Mouse (Mus musculus): Measurements from ENCODE around the gene Gins2.

The Gins2 gene

DNA sequence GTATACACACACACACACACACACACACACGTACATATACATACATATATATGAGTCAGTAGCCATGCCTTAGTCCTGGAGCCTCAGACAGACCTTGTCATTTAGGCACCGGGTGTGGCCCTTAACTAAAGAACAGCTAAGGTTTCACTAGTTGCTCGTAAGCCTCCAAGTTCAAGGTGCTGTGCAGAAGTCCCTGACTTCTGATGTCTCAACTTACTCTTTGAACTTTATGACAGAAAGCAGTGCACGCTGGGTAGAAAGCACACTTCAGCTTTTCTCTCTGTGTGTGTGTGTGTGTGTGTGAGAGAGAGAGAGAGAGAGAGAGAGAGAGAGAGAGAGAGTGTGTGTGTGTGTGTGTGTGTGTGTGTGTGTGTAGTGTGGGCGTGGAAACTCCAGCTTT is 44.9 kb downstream of the Gins2 start:
- peak in 1 of 2 experiments; percentile 67 for DNase-seq

DNA sequence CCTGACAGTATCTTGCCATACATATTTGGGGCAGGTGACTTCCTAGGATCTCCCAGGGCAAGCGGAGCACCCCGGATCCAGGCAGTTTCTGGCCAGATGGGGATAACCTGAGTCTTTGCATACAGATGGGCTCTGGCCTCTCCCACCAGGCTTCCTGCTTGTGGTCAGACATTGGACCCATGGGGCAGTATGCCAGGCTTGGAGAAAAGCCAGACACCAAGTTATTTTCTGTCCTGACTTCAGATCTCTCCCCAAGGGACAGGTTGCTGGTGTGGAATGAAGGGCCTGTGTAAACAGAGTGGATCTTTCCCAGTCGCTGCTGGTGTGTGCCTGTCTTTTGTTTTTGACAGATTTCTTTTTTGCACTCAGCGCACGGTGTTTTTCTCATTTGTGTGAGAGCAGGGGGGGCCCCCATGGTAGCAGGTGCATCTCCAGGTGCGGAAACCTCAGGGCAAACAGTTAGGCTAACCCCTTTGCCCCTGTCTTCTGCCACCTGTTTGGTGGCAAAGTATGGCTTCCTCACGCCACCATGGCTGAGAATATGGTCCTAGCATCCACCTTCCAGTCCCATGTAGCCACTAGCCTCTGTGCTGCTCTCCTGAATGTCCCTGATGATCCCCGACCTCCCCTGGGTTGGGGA is 45.6 kb downstream of the Gins2 start:
- peak; percentile 64 to 81 for DNase-seq

DNA sequence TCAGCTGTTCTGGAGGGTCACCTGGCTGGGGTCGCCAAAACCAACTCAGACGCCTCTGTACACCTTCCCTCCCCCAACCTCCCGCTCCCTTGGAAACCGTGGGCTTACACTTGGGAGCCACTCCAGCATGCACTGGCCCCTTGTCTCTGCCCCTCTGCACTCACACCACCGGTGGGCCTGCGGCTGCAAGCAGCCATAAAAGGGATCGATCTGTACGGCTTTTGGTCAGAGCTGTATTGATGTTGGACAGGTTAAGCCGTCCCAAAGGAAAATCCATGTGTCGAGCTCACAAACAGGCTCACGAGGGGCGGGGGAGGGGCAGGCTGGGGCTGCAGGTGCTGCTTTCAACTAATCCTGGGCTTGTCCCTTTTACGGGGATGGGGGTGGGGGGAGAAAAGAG is 46.1 kb downstream of the Gins2 start:
- DNase-seq, result no peak

DNA sequence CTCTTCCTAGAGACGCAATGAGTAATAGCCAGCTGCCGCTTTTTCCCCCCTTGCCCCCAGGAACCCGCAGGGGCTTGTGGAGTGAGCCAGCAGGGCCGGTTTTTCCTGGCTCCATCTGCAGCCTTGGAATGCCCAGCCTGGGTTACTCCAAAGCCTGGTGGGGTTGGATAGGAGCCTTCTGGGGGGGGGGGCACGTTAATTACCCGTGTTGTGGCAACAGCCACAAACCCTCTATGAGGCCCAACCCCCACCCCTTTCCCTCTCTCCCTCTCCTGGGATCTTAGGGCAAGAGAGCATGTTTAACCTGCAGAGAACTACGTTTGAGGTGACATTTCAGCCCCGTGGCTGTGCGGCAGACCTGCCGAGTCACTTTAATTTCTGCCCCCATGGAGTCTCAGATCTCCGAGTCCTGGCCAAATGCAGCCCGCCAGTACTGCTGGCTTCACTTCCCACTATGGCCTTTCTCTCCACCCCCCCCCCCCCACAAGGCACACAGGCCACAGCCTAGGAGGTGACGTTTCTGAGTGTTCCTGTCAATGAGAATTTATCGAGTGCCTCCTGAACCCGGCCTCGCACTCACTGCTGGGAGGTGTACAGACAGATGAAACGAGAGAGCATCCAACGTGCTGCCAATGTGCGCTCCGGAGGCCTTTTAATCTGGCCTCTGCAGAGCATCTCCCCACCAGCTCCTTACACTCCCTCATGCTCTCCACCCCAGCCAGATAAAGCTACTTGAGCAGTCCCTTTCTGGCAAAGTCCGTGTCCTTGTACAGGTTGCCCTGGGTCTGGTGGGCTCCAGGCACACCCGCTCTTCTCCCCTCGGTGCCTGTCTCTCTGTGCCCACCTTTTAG is 49.1 kb downstream of the Gins2 start:
- no peak for DNase-seq

DNA sequence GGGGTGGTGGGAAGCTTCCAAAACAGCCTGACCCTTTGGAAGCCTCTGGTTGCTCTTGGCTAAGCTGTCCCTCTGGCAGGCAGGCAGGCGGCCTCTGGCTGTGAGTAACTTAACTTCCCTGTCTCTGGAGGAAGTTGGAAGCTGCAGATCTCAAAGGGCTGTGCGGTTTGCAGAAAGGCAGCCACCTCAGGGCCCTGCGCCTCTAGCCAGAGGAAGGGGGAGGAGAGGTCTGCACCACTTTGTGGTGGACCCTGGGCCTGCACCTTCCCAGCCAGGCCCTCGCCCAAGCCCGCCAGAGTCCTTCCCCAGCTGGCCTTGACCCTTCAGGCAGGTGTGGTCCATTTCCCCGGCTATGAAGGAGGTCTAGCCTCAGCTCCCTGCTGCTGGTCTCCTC is 49.7 kb downstream of the Gins2 start:
- DNase-seq, result peak; percentile 60 to 66

DNA sequence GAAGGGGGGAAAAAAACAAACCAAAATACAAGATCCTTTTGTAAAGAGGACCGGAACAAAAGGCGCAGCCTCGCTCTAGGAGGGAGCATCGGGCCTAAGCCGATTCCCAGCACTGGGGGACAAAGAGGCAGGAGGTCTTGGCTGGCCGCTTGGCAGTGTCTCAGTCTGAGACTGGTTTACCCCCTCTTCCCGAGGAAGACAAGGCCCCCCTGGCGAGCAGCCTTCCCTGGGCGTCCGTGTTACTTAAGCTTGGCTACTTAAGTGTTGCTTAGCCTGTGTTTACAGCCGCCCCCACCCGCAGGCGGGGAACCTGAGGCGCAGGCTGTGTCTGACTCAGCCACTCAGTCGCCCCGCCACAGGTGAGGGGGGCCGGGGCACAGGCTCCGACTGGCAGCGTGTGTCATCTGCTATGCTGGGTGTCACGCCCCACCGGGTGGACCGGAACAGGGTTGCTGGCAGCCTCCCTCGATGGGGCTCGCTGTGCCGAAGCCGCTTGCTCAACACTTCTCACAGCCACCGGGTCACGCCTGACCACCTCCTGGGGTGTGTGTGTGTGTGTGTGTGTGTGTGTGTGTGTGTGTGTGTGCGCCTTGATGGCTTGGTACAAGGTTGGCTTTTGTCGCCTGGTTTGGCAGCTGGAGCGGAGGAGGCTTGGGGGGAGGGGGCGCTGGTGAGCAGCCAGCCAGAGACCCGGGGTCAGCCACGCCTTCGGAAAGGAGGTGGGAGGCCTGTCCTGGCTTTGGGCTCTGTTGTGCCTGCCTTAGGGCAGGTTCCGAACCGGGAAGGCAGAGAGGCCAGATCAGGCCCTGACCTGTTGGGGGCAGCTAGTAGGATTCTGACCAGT is 50.5 kb downstream of the Gins2 start:
- peak; percentile 90 to 93 for DNase-seq

DNA sequence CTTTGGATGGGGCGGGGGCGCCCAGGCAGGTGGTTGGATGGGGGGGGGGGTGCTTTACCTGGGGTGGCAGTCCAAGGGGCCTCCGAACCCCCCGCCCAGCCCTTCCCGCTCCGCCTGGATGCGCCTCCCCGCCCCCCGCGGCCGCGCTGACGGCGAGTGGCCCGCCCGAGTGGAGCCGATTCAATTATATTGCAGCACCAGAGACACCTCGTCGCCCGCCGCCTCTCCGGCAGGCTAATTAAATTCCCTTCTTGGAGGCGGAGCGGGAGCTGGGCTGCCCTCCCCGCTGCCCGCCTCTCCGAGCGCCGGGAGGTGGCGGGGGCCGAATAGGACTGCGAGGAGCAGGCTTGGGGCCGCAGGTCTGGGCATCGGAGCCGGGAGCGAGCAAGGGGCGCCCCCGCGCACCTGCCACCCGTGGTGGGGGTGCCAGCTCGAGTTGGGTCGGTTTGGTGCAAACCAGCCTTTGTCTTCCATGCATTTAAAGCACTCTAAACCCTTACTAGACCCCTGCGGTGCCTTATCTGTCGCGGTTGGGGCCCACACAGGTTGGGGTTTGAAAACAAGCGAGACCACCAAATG is 51.2 kb downstream of the Gins2 start:
- DNase-seq, result peak; percentile 53 to 64

DNA sequence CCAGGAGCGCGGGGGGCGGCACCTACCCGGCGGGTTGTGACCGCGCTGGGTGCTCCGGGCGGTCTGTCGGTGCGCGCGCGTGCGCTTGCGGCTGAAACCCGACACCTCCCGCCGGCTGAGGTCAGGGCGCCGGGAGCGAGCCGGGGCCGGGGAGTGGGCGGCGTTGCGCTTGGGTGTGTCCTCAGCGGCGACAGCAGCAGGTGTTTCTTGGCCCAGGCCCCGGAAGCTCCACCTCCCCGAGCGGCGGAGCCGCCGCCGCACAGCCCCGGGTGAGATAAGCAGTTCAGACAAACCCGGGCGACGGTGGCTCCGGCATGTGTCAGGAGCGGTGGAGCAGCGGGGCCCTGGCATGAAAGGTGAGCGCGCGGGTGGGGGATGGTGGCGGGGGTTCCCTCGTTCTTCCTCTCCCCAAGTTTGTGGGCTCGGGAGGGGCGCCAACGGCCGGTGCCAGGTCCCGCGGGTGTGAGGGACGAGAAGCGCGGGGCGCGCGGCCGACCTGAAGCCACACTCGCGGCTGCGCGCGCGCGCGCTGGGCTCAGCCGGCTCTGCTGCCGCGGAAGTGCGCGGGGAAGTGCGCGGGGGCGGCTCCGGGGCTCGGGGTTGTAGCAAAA is 51.8 kb downstream of the Gins2 start:
- peak; percentile 87 to 90 for DNase-seq

DNA sequence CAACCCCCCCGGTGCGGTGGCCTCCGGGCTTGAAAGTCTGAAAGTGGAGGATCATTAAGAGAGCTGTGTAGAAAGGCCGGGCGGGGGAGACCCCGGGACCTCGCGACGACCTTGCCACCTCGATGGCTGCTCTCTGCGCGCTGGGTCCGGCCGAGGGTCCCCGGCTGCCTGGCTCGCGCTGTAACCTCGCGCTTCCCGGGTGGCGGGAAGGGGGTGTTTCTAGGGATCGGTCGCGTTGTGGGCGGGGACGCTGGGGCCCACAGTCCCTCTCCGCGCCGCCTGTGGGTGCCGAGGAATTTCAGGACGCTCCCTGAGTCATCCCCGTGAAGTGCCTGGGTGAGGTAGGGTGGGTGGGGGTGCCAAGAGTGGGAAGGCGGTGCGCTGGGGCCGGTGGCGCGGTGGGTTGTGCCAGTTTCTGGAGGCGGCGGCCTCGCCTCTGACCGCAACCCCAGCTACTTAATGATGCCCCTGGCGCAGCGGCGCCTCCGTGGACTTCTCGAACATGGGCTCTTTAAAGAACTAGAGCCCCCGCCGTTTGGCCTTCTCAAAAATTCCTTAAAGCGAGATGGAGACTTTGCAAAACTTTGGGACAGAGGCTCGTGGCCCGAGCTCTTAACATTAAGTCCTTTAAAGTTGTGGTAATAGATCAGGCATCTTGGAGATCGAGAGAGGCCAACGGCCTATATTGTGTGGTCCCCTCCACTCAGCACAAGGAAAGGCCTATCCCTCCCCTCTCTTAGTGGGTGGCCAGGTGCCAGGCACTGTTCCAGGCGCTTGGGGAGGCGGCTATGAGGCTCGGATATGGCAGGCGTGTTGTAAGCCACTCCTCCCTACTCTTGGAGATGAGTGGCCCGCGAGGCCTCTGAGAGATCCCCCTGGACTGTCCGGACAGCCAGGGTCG is 52.5 kb downstream of the Gins2 start:
- DNase-seq, result no peak

DNA sequence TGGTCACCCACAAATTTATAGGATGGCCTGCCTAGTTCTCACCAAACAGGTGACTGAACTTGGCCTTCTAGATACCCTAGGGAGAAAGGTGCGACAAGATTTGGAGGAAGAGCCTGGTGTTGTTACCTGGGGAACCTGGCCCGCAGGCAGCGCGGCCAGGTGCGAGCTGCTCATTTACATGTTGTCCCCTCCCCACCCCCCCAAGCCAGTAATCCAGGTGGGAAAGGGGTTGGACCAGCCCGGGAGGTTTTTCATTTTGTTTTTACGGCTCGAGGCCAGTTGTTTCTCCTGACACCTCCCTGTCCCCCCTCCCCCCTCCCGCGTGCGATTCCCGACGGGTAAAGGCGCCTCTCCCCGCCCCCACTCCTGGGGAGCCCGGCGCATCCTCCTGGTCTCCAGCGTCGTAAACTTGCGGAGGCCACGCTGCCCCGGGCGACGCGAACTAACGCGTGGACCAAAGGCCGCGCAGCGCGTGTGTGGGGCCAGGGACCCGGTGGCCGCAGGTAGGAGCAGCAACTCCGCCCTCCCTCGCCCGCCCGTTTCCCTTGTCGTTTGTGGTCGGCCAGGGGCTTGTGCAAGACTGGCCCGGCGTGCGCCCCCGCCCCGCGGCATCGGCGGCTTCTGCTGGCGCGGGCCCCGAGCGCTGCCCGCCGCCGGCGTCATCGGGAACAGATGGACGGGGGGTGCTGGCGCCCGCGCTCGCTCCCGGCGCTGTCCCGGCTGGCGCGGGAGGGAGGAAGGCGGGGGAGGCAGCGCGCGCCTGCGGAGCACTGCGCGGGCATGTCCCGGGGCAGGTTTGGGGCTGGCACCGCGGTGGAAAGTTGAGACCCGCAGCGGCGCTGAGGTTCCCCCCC is 53.4 kb downstream of the Gins2 start:
- no peak for DNase-seq

DNA sequence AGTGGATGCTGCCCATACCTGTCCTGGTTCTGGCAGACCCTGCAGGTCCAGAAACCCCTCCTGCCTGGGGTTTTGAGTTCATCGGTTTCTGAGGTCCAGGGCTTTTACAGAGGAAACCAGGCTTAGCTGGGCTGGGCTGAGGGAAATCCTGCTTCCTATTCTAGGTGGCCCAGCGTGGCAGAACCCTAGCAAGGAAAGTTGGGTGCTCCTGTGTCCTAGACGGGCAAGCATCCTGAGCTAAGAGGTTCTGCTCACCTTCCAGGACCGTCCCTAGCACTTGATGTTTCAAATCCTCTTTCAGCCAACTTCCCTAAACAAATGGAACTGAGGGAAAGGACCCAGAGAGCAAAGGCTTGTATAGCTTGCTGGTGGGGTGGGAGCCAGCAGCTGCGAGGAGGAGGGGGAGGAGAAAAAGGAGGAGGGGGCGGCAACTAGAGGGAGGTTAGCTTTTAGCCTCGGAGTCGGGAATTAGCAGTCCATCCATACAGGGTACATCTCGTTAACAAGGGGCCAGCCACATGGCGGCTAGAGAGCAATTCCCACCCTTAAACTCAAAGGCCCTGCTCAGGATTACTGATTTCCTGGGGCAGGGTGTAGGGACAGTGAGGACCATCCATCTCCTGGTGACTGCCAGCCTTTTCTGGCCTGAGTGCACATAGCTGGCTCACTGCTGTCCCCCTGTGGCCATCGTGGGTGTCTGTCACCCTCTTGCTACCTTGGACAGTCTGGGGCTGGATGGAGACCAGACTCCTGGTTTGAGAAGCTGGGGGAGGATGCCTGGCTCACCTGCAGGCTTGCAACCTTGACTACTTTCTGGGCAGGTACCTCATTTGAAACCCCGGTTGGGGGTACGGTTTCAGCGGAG is 54.4 kb downstream of the Gins2 start:
- peak; percentile 70 to 78 for DNase-seq

DNA sequence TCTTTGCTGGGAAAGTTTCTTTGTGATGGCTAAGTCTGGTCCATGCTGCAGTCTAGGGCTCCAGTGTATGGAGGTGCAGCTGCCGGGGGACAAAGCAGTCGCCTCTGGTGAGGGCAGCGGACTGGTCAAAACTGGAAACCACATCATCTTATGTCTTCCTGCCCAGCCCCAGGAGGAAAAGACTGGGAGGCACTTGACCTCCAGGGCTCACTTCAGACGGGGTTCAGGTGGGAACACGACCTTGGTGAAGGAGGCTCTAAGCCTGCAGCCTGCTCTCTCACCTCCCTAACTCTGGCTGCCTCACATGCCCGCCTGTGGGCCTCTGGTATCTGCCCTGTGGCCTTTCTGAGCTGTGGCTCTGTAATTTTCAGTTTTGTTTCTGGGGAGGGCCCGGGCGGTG is 55.0 kb downstream of the Gins2 start:
- DNase-seq, result no peak

DNA sequence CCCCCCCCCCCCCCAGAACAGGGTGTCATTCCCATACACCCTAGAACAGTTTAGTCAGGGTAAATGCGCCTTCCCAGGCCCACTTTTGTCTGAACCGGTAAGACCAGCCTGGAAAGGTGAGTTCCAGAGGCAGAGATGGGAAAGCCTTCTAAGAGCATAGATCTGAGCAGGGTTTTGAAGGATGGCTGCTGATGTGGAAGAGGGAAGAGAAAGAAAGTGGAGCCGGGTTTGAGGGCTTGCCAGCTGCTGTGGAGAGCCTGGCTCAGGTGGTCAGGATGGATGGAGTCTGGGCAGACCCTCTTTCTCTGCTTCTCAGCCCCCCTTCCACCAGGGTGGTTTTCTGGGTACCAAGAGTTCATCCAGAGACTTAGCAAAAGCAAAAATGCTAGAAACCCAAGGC is 55.7 kb downstream of the Gins2 start:
- DNase-seq, result no peak

DNA sequence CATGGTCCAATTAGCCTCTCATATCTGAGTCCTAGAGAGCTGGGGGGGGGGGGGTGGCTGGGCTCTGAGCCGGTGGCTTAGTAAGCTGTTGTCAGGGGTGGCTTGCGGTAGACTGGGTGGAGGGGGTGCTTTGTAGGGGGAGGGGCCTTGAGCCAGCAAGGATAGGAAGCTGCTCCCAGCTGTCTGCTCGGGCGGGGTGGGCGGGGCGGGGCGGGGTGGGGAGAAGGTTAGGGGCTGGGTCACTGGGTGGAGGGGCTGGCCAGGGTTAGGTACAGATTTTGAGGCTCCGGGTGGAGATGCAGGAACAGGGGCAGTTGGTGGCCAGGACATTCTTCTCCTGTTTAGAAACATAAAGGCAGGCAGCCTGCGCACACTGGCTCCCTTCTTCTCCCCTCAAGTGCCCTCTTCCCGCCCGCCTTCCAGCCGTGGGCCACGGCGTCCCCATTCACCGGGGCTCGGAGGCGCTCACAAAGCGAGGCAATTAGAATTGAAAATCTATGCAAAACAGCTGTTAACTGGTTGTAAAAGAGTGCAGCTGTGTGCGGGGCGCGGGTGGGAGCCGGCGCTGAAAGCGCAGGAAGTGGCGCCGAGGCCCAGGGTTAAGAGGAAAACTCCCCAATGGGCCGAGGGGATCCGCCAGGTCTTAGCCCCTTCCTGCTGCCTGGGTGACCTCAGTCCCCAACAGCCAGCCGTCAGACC is 56.4 kb downstream of the Gins2 start:
- DNase-seq, result peak; percentile 68

DNA sequence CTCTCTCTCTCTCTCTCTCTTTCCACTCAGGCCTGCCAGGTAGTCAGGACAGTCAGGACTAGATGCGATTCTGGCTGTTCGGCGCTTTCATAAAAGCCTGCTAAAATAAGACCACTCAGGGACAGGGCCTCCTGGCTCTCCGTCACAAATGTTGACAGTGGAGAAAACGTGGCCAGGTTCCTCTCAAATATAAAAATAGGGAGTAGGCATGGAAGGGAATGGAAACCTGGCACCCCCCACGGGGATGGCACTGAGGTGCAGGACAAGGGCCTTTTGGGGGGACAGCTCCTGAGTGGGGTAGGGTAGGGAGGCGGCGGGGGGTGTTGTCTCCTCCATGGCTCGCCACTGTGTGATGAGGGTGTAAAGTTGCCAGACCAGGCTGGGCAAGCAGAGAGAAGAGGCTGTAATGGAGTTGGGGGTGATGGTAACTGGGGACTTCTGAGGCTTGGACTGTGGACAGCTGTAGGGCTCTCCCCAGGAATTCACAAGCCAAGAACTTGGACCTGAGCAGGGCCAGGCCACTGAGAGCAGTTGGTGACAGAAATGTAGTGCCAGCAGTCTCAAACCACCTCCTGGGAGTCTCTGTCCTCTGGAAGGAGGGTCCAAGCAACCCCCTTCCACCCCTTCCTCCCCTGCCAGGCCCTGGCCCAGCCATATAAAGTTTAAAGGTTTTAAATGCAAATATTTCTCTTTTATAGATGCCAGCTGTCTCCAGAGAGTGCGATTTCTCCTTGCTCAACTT is 57.2 kb downstream of the Gins2 start:
- DNase-seq, result no peak

DNA sequence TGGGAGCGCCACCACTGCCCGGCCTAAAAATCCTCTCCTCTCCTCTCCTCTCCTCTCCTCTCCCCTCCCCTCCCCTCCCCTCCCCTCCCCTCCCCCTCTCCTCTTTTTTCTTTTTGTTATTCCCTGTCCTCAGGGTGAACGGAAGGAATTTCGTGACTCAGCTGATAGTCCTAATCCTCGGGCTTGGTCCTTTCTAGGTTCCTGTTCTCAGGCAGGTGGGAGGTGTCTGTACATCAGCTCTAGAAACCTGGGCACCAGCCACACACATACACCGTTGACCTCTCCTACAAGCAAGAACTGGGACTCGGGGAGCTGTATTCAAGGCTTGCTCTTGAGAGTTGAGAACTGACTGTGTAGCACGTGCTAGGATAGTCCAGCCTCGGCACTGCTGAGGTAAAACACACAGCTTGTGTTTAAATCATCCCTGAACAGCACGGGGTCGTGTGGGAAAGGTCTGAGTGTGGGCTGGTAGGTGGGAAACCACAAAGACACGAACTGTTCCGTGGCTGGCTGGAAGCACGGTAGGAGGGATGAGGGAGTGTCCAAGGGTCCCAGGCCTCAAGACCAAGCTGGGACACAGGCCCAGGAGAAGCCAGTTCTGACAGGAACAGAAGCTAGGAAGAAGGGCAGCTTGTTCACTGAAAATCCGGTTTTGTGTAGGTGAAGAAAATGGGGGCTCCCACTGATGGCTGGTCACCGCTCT is 58.0 kb downstream of the Gins2 start:
- DNase-seq, result no peak

DNA sequence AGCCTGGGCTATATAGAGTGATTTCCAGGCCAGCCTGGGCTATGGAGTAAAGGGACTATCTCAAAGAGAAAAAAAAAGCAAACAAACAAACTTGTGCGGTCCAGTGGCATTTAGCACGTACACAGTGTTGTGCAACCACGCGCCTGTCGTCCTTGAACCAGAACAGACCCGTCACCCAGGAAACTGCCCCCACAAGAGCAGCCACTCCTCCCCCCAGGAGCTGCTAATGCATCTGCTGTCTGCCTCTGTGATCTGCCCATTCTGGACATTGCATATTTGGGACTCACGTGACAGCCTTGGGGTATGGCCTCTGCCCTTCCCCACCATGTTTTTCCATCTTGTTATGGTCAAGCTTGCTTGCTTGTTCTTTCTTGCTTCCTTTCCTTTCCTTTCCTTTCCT is 59.9 kb downstream of the Gins2 start:
- DNase-seq, result no peak

Data from thymus, adult 18-20 months (tissue).